Mouse (Mus musculus) kidney, postnatal 14 days (tissue): ENCODE data around the gene Adra2c.

Source experiments
- DNase-seq: peaks from one replicate; pipeline ENCODE4 v3.0.0; 2022; ENCODE audit warnings: mixed read lengths

Adra2c gene

DNA sequence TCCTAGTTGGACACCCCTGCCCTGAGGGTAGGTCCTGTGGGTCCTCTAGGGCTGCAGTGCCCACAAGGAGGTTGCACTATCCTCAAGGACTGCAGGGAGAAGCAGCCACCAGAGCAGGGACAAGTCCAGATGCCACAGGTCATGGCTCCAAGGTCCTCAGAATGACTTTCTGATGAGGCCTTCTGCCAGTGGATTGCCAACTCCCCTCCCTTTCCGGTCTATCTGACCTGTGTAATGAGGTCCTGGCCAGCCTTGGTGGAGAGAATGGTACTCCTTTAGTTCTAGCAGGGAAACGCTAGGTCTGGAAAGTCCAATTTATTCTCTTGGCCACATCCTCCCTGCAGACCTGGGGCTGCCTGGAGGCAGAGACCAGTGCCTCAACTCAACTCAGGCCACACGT lies at the start of gene Adra2c:
Gene Adra2c (plus strand): TSS at position 301 of the 400 bp plus-strand sequence.
- DNase-seq = no peak

DNA sequence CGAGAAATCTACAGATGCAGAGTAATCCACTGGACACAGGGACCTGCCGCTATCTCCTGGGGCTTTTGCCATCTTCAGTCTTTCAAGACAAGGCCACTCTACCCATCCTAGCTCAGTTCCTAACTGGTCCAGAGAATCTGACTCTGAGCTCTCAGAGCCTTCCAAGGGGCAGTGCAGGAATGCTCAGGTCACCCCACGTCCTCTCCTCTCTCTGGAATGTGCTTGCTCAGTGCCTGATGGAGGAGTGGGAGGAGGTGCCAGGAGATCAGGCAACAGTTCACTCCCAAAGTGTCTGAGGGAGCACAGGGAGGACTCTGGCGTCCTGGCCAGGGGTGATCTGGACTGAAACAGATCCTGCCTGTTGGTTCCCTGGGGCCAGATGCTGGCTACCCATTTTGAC lies 45.0 kb upstream of the Adra2c start:
- no peak for DNase-seq

DNA sequence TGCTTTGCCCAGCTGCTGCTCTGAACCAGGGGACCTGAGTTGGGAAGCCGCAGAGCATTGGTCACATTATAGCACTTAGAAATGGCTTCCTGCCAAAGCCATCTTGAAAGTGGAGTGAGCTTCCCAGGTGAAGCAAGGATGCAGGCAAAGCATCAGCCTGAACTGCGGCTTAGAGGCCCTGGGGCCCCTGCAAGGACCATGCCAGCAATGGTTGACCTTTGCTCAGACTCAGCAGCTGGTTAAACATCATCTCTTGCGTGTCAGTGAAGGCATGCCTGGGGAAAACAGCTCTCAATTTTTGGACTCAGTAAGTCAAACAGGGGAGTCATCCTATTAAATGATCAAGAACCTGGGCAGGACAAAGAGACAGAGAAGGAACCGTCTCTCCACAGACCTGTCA lies 40.4 kb upstream of the Adra2c start:
- peak; percentile 23 for DNase-seq

DNA sequence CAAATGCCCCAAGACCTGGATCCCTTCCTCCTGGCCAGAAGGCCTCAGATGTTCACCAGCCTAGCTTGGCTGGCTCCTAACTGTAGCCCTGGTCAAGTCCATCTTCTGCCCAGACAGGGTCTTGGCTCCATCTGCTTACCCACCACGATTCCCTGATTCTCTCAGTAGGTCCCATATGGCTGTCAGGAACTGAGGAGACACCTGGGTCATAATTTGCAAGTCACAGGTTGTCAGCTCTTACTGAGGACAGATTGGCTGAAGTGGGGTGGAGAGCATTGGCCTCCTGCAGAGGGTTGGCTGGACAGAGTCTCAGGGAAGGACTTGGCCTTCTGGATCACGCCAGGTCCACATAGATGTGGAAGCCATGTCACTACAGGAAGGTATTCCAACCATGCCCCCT lies 39.5 kb upstream of the Adra2c start:
- no peak for DNase-seq

DNA sequence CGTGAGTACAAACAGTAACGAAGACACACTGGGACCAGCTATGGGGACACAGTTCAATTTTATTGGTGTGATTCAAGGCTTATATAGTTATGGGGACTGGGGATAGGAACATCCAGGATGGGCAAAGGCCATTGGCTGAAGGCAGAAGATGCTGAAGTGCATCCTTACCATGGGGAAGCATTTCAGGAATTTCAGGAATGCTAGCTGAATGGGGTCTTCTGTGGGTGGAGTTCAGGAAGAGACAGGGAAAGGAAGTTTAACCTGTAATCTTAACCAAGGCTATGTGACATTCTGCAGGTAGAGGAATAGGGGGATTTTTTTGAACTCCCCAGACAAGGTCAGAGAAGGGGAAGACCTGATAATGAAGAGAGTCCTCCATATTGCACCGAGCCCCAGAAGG lies 36.6 kb upstream of the Adra2c start:
- no peak for DNase-seq

DNA sequence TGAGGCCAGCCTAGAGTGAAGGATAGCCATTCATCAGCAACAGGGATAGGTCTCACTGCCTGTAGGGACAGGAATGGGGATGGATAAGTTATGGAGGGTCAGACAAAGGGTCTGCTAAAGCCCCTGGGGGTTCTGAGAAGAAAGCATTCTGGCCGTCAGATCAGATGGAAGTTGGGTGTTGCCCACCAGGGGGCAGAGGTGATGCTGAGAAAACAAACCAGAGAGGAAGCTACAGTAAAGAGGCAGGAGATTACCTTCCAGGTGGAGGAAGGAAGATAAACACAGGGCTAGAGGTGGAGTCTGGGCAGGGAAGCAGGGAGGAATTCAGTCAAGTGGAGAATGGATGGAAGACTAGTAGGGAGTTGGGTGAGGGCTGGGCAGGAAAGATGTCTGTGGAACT lies 33.9 kb upstream of the Adra2c start:
- DNase-seq = peak; percentile 31

DNA sequence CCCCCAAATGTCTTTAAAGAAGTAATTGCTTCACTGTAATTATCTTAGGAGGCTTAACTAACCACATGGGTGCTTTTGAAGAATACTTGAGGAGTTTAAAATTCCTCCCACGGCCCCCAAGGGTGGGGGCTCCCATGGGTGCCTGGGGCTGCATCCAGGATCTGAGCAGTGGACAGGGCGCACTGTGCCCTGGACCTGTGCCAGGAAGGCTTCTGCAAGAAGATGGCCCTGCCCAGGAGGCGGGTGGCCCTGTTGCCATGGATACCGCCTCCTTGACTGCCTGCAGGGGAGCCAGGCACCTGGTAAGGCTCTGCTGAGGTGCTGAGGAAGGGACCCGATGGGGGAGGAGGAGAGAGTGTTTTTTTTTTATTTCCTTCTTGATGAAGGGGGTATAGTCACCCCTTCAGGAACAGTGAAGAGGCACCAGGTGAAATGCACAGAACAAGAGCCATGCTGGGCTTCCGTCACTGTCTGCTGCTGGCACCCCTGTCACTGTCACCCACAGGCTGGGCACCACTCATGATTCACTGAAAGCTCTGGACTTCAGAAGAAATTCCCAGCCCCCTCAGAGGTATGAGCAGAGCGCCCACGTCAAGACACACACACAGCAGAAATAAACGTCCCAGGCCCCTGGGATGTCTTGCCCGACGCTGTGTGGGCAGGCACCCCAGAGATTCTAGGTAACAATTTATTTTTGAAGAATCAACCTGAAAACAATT lies 32.4 kb upstream of the Adra2c start:
- peak; percentile 15 for DNase-seq

DNA sequence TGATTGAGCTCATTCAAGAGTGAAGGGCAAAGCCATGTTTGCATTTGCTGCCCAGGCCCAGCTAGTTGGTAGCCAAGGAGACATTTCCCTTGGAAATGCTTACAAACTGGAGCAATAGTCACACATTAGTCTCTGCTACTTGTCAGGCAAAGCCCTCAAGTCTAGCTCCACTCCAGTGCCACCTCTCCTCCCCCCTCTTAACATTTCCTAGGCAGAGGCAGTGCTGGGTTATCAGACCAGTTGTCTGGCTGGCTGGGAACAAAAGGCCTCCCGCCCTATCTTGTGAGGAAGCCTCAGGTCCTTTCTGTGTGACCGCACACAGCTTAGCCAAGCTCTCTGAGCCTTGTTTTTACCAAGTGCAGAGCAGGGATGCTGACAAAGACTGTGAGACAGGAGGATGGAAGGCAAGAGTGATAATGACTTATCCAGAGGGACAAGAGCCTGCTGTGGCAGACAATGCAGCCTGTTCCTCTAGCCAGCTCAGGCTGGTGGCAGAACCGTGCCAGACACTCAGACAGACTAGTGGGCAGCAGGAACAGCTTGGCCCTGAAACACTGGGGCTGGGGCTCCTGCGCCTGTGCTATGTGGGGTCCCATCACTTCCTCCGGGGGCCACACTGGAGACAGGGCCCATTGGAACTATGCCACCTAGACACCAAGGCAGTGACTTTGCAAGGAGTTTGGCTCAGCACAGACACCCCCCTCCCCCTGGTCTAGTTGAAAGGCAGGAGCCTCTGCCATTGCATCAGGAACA lies 23.0 kb upstream of the Adra2c start:
- DNase-seq = no peak

DNA sequence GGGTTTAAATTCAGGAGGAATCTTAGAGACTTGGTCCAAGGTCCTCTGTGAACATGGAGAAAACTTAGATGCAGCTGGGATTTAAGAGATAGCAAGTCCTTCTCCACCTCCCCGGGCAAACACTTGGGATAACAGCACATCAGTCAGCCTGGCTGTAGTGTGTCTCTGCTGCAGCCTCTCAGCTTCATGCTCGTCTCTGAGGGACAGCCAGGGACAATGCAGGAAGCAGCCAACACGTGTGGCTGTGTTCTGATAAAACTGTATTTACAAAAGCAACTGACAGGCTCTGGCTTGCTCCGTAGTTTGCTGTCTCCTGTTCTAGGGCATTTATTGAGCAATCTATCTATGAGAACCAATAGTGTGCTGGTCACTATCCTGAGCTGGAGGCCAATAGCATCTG lies 14.4 kb upstream of the Adra2c start:
- no peak for DNase-seq

DNA sequence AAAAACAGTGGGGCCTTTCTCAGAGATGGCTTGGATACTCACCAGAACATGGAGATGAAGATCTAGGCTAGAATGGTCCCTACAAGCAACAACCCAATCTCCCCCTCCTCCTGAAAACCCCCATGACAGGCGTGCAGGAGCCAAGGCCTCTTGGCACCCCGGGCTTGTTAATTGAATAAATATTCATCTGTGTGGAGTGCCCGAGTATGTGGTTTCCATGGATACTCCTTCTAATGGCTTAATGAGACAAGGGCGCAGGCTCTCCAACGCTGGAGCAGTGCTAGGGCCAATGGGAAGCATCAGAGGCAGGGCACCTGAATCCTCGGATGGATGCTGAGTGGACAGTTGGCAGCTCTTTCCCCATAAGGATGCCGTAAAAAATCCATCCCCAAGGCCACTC lies 10.6 kb upstream of the Adra2c start:
- no peak for DNase-seq

DNA sequence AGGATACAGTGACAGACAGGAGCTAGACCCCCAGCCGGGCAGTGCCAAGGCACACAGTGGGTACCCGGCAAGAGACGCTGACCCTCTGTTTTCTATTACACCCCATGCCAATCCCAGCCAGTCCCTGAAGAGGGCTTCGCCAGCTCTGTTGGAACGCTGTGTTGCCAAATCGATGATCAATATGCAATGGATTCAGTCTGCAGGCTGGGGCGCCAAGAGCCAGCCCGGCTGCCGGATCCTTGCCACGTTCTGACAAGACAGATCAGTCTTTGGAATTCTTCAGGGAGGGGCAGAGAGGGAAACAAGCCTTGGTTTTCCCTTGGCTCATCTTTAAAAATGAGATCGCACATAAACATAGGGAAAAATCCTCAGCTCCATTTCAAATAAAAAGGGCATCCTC lies 2.8 kb upstream of the Adra2c start:
- no peak for DNase-seq

DNA sequence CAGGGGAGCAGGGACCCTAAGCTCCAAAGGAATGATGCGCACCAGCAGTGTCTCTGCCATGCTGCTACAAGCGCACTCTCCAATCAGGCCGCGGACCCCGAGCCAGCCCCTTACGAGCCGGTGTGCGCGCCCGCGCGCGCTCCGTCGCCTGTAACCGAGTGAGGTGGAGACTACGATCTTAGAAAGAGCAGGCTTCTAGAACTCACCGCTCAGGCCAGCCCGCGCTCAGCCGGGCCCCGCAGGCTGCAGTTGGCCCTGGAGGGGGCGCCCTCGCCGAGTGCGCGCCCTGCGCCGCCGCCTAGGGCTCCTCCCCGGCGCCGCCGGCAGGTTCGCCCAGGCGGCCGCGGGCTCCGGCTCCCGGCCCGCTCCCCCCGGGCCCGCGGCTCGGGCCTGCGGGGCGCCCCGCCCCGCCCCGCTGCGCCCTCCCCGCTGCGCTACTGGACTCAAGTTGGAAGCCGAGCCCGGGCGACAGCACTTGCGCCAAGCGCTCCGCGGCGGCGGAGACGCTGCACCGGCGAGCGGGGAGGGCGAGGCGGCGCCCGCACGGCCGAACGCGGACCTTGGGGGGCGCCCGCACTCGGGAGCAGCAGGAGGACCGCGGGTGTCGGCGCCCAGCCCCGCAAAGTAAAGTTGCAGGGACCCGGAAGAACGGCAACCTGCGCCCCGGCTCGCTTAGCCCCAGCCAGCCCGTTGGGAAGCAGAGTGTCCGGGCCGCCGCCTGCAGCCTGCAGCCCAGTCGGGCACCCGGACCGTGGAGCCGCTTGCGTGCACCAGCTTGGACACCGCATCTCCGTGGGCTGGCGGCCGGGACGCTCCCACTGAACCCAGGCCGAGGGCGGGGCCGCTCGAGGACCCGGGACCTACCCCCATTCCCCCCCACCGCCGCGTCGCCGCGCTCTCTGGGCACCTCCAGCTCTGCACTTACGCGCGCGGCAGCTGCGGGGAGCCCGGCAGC lies 899 bp downstream of the Adra2c start:
- peak; percentile 36 for DNase-seq

DNA sequence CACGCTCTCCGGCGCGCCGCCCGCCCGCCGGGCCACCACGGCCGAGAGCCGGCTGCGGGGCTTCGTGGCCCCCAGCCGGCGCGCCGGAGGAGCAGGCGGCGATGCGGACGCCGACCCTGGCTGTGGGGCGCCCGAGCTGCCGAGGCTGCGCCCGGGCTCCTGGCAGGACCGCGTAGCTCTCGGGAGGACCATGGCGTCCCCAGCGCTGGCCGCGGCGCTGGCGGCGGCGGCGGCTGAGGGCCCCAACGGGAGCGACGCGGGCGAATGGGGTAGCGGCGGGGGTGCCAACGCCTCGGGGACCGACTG lies 1.5 kb downstream of the Adra2c start:
- no peak for DNase-seq

DNA sequence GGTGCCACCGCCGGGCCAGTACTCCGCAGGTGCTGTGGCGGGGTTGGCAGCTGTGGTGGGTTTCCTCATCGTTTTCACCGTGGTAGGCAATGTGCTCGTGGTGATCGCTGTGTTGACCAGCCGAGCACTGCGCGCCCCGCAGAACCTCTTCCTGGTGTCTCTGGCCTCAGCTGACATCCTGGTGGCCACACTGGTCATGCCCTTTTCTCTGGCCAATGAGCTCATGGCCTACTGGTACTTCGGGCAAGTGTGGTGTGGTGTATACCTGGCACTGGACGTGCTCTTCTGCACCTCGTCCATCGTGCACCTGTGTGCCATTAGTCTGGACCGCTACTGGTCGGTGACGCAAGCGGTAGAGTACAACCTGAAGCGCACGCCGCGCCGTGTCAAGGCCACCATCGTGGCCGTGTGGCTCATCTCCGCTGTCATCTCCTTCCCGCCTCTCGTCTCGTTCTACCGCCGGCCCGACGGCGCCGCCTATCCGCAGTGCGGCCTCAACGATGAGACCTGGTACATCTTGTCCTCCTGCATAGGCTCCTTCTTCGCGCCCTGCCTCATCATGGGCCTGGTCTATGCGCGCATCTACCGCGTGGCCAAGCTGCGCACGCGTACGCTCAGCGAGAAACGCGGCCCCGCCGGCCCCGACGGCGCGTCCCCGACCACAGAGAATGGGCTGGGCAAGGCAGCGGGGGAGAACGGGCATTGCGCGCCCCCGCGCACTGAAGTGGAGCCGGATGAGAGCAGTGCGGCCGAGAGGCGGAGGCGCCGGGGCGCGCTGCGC lies 2.1 kb downstream of the Adra2c start:
- peak; percentile 23 for DNase-seq

DNA sequence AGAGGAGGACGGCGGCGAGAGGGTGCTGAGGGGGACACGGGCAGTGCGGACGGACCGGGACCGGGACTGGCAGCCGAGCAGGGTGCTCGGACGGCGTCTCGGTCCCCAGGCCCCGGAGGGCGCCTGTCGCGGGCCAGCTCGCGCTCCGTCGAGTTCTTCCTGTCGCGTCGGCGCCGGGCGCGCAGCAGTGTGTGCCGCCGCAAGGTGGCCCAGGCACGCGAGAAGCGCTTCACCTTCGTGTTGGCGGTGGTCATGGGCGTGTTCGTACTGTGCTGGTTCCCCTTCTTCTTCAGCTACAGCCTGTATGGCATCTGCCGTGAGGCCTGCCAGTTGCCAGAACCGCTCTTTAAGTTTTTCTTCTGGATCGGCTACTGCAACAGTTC lies 2.7 kb downstream of the Adra2c start:
- no peak for DNase-seq

DNA sequence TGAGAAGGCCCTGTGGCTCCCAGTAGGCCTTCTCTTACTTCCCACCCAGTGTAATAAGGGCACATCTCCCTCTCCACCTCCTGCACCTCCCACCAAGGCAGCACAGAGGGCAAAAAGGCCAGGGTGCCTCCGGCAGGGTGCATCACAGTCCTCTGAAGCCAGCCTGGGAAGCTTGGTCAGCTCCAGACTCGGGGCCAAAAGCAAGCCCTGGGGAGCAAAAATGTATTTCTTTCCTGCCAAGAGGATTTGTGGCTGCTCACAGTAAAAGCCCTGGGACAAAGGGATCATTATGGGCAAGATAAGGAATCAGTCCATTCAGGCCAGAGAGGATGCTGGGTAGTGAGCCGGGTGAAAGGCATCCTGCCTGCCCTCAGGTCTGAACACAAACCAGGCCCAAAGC lies 7.2 kb downstream of the Adra2c start:
- no peak for DNase-seq

DNA sequence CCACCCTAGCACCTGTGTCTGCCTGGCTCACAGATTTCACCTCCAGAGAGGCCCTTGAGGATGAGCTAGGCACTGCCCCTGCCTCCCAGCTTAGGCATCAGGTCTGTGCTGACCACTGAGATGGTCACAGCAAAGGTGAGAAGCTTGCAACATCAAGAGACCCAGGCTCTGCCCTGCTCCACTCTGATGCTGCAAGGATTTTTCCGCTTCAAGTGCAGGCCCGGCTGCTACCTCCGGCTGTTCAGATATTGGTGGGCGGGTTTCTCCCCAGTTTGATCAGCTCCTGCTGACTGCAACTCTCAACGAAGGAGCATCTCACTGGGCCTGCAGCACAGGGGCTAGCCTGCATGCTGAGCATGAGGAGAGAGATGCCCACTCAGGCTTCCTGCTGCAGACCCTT lies 8.1 kb downstream of the Adra2c start:
- no peak for DNase-seq

DNA sequence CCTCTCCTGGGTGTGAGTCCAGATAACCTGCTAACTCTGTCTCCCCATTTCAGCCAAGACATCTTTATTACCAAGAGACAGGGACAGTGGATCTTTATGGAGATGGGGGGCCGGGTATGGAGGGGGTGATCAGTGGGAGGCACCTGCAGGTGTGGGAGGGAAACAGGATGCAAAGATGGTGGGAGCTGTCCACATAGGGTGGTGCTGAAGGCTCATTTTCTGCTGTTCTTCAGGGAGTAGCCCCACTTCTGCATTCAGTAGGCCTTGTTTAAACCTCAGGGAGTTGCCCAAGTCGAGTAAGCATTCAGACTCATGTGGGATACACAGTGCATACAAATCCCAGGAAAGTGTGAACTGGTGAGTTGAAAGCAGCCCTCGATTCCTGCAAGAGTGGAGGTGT lies 21.5 kb downstream of the Adra2c start:
- peak; percentile 29 for DNase-seq

DNA sequence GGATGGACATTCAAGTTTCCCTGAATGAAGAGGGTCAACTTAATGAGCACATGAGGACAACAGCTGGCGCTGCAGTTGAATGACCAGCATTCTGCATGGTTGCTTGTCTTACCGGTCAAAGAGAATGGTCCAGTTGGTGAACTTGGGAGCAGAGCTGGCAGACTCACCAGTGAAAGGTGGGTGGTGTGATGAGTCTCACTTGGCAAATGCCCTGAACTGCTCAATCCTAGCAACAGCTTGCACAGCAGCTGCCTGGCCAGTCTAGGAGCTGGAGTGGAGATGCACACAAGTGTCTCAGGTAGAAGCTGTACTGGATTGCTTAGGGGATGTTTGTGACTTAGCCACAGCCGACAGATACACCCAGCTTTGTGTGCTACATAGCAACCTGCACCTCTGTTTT lies 26.1 kb downstream of the Adra2c start:
- no peak for DNase-seq

DNA sequence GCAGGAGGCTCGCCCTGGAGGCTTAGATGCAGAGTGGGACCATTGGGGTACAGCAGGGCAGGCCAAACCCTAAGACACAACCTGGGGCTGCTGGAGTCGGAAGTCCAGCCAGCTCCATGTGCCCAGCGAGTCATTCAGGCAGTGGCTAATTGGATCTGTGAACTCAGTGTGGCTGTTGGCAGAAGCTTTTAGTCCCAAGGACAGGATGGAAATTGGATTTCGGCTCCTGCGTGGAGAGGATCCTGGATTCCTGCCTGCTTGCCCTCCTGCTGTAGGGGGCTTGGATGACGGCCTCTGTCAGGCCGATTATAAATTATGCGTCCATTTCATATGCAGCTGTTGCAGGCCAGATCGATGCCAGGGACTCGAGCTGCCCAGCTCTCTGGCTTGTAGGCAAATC lies 27.2 kb downstream of the Adra2c start:
- DNase-seq = no peak

DNA sequence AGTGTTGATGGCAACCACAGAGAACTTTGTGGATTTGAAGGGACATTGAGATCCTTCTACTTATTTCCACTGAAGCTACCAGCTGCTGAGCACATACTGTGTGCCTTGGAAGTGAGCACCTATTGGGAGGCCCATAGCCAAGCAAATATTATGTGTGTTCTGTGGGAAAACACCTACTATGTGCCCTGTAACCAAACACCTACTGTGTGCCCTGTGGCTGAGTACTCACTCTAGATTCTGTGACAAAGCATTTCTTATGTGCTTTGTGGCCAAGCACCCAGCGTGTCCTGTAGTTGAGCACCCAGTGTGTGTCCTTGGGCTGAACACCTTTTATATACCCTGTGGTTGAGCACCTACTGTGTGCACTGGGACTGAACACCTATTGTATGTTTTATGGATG lies 28.6 kb downstream of the Adra2c start:
- no peak for DNase-seq

DNA sequence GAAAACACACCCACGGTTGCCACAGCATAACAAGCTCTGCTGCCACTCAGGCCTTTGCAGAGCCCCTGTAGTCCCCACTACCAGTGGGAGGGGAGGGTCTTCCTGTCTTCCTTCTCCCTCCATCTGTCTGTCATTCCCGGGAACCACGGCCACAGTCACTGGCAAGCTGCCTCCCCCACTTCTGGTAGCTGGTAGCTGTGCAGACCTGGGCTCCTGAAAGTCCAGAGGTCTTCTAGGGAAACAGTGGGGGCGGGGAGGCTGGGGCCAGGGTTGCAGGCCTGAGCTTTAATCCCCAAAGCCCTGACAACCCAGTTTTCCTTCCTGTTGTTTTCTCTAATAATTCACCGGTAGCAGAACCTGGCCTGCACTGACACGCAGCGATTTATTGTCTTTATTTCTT lies 31.7 kb downstream of the Adra2c start:
- DNase-seq = peak; percentile 23

DNA sequence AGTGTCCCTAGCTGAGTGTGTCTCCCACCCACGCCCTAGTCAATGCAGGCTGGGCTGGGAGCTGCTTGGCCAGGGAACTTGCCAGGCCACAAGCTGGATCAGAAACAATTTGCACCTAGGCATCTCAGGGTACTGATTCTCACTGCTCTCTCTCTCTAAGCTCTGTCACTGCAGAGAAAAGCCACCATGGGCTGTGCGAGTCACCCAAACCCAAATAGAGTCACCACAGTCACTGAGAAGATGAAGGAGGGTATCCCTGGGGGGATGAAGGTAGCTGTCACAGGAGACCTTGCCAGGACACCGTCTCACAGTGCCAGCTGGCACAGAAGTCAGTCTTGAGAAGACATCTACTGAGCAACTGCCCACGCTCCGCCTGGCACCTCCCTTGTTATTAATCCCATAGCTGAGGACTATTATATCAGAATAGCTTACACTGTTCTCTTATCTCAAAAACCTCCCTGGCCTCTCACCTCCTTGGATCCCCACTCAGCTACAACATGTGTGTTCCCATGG lies 33.7 kb downstream of the Adra2c start:
- no peak for DNase-seq
